Mouse (Mus musculus) embryo, embryonic 10.5 days (tissue): ENCODE results near the gene Pdzrn3.

Experiments
- DNase-seq: peaks from one replicate; pipeline ENCODE4 v3.0.0-alpha.2; 2015; ENCODE audit warnings: low spot score

The Pdzrn3 gene

DNA sequence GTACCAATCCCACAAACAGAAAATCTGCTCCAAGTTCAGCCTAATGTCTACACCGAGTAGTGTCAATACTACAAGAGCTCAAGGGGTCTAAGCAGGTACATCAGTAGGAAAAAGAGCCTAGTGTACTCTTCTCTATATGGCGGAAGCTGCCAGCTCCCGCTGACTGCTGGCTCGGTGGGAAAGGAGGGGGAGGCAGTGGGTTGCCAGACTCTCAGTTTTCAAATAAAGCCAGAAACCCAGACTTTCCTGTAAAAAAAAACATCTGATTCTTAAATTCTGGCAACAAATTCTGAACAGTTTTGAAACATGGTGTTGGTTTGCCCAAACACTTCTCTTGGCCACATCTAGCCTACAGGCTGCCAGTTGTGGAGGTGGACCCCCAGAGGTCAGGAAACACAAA is 88.3 kb downstream of the Pdzrn3 start:
- no peak for DNase-seq

DNA sequence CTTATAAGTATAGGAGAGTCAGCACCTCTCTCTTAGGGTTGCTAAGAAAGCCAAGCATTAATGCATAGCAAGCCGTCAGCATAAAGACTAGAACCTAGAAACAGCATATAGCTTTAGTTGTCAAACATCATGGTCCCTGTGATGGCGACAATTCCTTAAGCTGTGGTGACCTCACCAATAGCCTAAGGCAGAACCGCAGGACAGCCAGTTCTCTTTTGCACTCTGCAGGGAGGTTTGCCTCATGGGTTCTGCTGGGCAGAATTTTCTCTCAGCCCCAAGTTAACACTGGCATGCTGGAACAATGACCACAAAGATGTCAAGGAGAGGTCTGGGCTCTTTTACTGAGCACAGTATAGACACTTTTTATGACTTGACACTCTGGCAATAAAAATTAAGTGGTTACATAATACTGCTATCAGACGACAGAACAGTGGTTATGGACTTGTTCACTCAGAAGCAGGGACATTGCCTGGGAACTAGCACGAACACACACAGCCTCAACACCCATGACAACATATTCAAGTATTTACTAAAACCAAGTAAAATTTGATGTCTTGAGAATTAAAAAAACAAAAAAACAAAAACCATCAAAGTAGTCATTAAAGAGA is 90.0 kb downstream of the Pdzrn3 start:
- DNase-seq, result no peak

DNA sequence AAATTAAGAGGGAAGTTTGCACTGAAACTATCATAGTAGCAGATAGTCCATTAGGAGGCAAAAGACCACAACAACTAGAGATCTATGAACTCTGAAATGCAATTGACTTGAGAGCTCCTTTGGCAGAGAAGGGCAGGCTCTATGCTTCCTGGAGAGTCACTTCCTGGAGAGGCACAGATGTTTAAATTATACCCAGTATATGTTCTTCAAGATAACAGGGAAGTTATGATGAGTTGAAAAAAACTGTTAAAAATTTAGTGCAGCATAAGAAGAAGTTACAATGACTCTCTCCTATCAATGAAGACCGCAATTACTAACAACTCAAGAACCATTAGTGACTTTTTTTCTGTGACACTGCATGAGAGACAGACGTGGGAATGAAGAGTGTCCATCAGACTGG is 90.6 kb downstream of the Pdzrn3 start:
- DNase-seq, result no peak

DNA sequence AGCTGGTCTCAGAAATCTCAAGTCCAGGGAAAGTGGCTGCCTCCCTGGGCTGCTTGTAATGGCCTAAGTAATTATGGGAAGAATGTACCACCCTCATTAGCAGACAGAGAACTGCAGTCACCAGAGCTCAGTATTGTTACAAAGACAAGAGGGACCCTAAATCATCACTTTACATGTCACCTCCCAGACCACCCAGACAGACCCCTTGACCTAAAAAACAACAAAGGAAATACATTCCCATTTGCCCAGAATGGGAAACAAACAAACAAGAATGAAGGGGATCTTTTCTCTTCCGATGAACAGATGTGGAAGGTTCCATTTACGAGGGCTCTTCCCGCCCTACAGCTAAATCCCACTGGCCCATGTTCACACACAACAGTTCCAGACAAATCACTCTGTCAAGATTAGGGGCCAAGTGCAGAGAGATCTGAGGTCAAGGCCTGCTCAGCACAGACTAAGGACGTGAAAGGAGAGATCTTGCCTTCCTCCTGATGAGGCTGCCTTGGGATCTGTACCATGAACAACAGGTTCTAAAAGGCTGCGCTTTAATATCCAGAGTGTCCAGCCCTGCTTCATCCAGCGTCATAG is 93.2 kb downstream of the Pdzrn3 start:
- DNase-seq, result peak; percentile 67

DNA sequence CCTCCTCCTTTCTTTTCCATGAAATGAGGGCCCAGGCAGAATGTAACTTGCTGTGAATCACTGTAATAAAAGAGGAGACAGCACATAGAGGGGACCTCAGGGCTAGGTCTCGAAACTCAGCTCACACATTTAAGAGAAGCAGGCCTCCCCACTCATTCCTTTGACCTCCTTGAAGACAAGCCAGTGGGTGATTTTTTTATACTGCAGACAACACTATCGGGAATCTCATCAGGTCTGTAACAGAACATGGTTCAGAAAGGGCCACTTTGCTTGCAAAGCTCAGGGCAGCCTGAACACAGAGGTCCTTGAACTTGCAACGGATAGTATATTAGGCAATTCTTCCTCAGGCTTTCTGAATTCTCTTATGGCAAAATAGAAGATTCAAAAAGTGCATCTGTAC is 93.8 kb downstream of the Pdzrn3 start:
- no peak for DNase-seq

DNA sequence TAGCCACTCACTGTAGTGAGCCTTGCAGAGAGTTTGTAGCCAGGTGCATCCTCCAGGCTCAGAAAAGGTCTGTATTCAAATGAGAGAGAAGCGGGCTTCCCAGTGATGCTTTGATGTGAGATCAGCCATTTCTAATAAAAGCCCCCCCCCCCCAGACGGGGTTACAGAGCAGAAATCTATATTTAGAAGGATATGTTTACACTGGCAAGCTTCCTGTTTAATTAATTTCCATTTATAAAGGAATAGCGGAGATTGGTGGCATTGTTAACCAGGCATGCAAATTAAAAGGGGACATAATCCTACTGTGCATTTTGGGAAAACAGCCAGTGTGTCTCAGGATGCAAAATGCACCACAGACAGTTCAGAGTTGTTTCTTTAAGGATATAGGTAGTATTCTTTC is 96.1 kb downstream of the Pdzrn3 start:
- DNase-seq, result no peak

DNA sequence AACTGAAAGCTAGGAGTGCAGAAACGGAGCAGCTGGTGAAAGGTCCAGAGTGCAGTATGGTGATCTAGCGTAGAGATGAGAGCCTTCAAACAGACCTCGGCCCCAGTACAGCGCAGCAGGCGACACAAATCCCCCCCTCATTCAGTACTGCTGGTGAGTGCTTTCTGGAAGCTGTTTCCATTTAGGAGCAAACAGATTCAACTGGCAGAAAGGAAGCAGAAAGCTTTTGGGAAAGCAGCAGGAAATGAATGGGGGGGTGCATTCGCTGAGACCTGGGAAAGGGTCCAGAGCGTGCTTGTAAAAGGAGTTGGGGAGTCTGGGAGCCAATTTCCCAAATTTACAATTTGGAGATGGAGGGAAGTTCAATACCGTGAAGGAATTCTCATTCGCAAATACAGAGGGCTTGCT is 96.9 kb downstream of the Pdzrn3 start:
- DNase-seq, result no peak

DNA sequence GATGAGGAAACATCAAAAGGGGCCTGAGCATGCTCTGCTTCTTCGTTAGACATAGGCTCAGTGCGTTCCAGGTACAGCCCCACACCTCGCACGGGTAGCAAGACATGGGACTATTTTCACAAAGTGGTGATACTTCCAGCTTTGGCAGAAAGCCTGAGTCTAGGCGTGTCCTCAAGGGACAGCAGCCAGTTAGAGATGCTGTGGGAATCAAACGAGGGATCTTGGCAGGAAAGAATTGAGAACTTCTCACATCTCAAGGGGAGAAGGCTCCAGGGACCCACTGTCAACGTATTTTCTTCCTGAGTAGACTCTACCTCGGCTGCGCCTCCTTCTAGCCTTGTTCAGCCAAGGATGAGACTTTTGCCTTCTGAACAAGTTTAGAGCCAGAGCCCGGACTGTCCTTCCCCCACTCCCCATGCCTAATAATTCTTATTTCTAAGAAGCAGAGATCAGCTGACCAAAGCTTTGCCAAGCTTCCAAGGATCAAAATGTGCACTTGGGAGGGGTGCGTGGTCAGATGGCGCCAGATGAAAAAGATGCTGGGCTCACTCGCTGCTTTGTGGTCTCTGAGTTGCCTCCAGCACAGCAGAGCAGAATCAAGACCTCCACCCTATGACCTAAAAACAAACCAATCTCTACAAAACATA is 99.3 kb downstream of the Pdzrn3 start:
- DNase-seq, result no peak

DNA sequence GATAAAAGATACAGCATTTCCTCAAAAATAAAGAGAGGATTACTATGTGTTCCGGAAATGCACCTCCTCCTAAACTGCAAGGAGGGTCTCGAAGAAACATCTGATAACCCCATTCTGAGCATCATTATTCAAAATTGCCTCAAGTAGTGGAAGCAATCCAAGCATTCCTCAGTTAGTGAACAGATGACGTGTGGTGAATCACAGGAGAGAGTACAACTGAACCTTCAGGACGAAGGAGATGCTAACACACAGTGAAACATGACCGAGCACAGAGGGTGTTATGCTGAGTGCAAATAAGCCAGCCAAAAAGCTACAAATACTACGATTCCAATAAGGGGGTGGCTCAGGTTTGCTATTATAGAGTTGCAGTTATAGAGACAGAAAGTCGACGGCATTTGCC is 101.4 kb downstream of the Pdzrn3 start:
- no peak for DNase-seq

DNA sequence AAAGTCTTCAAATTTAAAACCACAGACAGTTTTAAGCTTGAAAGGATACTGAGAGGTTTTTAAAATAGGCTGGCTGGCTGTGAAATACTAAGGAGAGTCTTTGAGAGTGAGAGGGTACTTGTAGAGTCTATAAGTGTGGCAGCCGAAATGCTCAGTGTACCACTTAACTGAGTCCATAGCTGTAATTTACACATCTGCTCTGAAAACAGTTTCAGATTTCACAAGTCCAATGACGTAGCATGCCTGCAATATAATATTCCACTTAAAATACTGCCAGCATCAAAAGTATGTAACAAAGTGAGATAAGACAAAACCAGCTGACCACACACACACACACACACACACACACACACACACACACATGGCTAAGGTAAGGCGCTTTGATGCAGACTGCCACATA is 101.9 kb downstream of the Pdzrn3 start:
- DNase-seq, result no peak

DNA sequence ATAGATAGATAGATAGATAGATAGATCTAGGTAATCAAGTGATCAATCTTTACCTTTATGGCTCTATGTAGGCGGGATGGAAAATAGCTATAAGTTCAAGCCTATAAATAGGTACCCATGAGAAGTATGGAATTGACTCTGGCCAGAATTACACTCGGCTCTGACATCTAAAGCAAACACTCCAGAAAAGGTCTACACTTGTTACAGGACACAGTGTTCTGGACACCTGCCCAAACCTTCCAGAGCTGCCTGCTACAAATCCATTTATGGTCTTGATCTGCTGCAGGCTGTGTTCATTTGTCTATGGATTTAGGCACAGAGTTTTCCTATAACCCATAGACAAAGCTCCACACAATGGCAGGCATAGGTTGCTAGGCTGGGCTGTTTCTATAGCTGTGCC is 102.9 kb downstream of the Pdzrn3 start:
- DNase-seq, result no peak

DNA sequence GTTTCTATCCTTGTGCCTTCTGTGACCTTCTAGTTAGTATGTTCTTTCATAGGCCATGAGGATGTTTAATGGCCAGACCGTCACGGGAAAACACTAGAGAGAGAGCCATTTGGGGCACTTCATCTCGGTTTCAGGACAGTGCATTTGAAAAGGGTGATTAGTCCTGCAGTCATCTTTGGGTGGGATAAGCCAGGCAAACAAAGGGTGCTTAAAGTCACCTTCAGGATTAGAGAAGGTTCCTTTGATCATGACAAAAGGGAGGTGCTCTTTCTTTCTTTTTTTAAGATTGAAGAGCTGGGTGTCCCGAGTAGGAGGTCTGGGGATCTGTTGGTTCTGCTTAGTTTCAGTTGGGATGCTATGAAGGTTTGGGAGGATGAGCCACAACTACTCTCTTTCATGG is 105.4 kb downstream of the Pdzrn3 start:
- no peak for DNase-seq

DNA sequence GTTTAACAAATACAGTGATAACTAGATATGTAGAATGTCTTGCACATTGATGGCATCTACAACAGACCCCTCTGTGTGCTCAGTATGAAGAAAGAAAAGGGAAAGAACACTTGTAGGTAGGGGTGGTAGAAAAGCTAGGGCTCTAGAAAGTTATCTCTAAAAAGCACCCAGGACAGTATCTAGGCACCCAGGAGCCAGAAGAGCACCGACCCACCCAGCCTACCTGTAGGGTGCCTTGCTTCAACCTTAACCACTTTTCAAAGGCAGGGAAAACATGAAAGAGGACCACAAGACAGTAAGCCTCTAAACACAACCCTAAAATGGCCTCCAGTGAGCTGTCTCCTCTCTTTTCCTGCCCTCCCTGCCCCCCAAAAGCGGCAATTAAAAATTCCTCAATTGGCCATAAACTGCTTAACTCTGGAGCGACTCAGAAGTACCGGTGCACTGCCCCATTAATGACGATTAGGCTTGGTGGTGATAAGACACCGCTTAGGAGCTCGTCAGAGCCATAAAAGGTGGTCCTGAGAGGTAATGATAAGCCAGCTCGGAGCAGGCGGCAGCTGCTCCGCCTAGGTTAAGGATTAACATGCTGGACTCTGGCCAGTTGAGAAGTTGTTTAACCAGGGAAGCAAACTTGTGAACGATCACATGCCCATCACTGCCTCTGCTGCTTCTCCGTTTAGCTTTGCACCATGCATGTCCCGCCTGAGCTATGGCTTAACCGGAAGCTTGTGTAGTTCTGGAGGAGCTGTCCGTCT is 106.1 kb downstream of the Pdzrn3 start:
- DNase-seq, result no peak

DNA sequence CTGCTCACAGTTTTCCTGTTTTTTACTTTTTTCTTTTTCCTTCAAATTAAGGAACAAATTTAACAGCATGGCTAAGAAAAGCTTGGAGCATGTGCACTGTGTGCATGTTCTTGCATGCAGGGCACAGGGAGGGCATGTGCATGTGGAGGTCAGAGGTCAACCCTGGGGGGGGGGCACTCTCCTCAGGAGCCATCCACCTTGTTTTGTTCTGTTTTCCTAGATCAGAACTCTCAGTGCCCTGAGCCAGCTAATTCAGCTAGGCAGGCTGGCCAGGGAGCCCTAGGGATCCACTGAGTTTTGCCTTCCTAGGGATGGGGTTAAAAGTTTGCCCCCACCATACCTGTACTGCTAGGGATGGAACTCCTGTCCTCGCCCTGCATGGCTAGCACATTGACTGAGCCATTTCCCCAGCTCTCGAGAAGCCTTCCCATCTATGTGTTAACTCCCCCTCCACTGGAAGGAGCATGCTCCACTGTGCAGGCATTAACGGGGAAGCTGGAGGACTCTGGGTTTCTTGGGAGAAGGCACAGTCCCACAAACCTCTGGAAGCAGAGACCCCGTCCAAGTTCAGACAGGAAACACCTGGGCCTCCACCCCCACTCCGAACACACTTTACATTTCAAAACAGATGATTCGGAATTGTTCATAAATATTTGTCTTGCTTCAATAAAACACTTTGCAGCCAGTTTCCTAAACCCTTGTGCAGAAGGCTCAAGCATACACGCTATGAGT is 107.4 kb downstream of the Pdzrn3 start:
- DNase-seq, result no peak

DNA sequence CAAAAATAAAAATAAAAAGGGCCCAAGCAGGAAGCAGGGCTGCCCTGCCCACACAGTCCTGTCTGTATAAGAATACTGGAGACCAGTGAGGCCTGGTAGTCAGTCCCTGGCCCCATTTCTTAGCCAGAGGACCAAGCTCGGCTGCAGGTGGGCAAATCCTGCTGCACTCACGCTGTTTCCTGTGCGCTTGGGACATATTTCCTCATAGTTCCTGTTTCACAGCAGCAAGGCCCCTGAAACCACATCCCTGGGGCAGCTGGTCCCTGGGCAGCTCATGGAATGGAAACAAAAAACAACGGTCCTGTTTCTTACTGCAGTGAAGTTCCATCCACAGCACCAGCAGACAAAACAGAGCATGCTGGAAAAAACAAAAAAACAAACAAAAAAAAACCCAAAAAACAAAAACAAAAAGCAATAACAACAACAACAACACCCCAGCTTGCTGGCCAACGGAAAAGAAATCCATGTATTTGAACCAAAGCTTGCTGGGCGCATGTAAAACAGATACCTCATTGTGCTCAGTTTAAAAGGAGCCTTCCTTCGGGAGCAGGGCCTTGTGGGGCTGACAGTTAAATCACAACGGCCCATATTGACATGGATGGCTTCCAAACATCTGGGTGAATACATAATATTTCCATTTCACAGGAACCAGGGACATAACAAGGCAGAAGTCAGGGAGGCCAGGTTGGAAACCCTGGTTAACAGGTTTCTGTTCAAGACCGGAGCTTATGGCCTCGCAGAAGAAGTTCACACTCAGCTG is 108.2 kb downstream of the Pdzrn3 start:
- DNase-seq, result no peak

DNA sequence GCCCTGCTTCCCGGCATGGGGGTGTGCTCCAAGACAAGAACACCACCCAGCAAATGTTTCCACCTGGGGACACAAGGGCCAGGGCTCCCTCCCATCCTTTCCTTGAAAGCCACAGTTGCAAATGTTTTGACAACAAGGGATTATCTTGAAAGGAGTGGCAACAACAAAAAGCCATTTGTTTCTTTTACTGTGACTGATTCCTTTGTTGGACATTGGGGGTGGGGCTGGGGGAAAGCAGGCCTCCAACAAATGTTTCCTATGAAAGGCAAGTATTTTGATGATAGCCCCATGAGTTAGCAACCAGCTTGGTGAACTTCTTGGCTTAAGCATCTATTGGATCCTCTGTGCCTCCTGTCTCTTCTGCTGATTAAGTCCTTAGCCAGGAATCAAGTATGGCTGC is 109.4 kb downstream of the Pdzrn3 start:
- DNase-seq, result no peak

DNA sequence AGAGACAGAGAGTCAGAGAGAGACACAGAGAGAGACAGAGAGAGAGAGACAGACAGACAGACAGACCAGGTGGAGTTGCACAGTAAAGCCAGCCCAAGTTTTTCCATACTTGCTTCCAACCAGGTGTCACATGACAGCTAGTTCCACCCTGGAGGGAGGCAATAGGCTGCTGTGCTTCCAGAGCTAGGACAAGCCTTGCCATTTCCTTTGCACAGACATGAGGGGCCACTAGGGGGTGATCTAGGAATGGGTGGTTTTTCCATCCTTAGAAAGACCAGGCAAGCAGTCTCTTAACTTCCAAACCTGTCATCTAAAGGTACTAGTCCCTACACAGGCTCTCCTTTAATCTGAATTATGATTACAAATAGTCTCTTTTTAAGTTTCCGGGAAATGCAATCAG is 110.9 kb downstream of the Pdzrn3 start:
- DNase-seq, result peak; percentile 89

DNA sequence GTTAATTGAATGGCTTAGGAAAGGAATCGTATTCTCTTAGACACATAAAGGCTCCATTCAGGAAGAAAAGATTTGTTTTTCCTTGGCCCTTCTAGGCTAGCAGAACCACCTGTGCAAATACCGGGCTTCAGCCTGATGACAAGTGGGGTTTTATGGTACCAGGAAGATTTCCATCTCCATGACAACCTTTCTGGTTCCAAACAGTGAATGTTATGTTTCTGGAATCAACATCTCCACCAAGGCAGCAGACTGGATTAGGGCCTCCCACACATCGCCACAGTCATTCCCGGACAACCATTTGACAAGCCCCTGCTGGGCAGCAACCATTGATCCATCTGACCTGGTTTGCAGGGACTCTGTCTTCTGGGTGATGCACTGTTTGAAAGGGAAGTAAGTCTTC is 114.2 kb downstream of the Pdzrn3 start:
- DNase-seq, result peak; percentile 75

DNA sequence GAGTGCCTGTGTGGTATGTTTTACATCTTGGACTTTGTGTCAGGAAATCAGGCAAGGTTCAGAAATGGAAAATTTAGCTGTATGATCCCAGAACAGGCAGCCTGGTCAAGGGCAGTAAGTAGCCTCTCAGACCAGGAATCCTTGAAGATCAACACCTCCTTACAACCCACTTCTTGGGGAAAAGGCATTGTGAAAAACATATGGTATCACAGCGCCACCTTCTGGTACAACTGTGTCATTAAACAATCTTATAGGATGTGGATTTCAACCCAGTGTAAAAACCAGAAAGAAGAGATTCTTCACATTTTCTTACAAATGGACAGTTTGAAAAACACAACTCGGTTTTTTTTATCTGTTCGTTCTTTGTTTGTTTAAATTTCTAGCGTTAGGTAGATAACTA is 116.2 kb downstream of the Pdzrn3 start:
- DNase-seq, result peak; percentile 86

DNA sequence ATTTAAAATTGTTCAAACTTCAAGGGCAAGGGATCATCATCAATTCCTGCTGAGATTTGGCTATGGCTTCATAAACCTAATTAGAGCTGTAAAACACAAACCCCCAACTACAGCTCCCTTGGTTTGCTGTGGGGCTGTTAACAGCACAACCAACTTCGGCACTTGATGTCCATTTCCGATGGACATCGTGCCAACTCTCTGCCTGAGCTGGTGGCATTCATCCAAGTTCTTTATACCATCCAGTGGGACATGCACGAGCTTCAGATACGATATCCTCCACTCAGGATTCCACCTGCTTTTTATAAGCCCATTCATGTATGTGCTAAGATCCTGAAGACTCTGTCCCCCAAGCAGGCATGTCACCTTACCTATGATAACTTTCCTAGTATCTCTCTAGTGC is 118.3 kb downstream of the Pdzrn3 start:
- no peak for DNase-seq

DNA sequence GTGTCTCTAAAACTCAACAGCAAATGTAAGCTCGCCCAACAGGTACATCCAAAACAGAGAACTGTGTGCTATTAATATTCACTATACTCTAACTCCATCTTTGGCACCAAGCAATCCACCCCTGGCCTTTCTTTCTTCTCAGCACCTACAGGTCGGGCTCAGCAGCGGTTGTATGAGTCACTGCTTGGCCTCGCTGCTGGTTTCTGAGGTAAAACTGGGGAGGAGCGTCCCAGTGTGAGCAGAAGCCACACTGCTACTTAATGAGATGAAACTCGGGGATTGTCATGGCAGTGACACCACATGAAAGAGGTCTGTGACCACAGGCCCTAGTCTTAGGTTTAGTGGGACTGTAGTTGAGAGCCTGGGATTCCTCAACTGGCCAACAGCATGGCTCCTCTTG is 120.3 kb downstream of the Pdzrn3 start:
- DNase-seq, result no peak

DNA sequence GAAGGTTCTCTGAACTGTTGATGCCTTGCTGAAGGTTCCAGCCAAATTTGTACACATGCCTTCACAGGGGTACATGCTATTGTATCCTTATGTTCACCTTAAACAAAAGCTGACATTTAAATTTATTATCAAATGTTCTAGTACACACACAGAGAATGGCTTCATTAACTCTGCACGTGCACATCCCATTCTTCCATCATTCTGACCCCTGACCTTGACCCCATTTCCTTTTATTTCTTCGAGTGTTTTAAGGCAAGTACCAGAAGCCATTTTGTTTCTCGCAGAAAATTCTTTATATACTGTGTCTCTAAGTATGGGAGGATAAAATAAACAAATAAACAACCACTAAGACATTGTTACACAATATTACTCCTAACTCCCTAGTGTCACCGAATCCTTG is 123.0 kb downstream of the Pdzrn3 start:
- DNase-seq, result peak; percentile 73
